Mouse (Mus musculus): ENCODE results near the gene Gpr155. TPM values are rescaled to one million over a fixed set of nuclear protein-coding genes. Genes with fewer than 3 reads are reported as not detected.
A peak's percentile ranks its signal among the peaks of the same experiment; 100 is the strongest.

Gene Gpr155
- polyA plus RNA-seq, 1 experiment, result 9.9 TPM

DNA sequence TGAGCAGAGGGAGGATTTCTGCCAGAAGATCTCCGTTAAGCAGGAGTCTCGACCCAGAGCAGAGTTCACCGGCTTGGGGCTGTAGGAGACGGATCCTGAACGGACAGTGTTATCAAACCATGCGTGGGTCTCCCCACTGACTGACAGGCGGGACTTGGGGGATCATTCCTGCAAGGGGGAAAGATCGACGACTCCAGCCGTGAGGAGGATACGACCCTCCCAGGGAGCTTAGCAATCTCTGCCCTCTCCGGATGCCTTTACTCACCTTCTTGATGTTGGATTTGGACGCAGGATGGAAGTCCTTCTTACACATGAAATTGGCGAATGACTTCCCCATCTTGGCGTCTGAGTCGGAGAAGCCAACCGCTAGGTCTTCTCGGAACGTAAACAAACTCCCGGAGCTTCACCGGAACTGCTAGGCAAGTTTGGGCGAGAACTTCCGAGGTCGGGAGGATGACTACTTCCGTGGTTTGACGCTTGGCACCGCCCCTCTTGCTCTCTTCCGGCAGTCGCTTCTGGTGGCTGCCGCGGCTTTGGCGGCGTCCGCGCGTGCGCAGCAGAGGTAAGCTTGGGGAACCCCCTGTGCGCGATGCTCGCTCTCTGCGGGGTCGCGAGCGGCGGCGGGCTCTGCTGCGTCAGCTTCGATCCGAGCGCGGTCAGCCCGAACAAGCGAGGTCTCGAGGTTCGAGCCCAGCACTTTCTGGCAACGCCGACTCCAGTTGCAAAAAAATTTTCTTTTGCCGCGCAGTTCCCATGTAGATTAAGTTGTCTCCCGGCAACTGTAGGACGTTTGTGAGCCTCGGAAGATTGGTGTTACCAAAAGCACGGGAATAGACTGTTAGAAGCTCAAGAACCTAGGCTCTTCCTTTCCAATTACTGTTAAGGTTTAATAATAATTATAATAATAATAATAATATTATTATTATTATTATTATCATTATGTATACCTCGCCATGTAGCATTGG lies 73.9 kb downstream of the Gpr155 start, which contains the start of the genes Scrn3 and Cir1:
Gene Scrn3, plus strand, starts transcription at position 450 of the 965 bp plus-strand sequence.
Gene Cir1, minus strand, starts transcription at position 550 of the 965 bp plus-strand sequence.
- Histone ChIP-seq H3K4me3 (ENCODE audit: low read depth, low read length) (peak within 1 kb of the TSS; percentile 97), H3K27me3 (ENCODE audit: control insufficient read depth, insufficient read depth, low read length) (no peaks in the 10 kb centered on the region), H3K27ac (ENCODE audit: insufficient read depth, low read depth, low read length) (peak within 1 kb of the TSS; percentile 53), H3K4me1 (ENCODE audit: control insufficient read depth, insufficient read depth, insufficient read length, low read length) (no peaks in the 10 kb centered on the region), H3K36me3 (ENCODE audit: control insufficient read depth, insufficient read depth, low read length) (peaks cover 16% of the 10 kb centered on the region)
- TF ChIP-seq CTCF (IDR thresholded peaks at IDR 0.05; ENCODE audit: extremely low read depth, insufficient read length, insufficient replicate concordance, low read depth, low read length) (no peak), POLR2A (IDR thresholded peaks at IDR 0.05; ENCODE audit: low read depth, low read length) (peak; percentile 69)
- WGBS, result under 1% methylated on average over 64 of the region's 64 CpGs

DNA sequence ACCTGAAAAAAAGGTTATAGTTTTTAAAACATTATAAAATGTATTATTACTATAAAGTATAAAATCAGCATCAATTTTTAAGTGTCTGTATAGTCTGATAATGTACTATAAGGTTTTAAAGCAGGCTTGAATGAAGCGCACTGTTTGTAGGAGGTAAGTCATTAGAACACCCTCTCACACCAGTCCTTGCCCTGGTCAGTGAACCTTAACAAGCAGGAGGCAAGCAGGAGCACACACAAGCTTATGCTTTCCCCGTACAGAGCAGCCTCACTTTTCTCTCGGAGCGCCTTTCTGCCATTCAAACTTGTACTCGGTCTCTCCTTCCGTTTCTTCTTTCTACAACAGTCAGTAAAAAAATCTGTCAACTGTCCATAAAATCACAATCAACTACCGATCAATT lies 80.4 kb downstream of the Gpr155 start:
- H3K36me3 ChIP-seq (ENCODE audit: control insufficient read depth, insufficient read depth, low read length), result peaks cover 52% of the 10 kb centered on the region
- 92% methylated on average over 7 of the region's 7 CpGs for WGBS
- H3K27me3 ChIP-seq (ENCODE audit: control insufficient read depth, insufficient read depth, low read length), result no peaks in the 10 kb centered on the region
- H3K4me1 ChIP-seq (ENCODE audit: control insufficient read depth, insufficient read depth, insufficient read length, low read length), result no peaks in the 10 kb centered on the region
- H3K4me3 ChIP-seq (ENCODE audit: low read depth, low read length), result no peak overlapping the region
- TF ChIP-seq POLR2A (IDR thresholded peaks at IDR 0.05; ENCODE audit: low read depth, low read length), result no peak
- no peak for TF ChIP-seq CTCF (IDR thresholded peaks at IDR 0.05; ENCODE audit: extremely low read depth, insufficient read length, insufficient replicate concordance, low read depth, low read length)
- H3K27ac ChIP-seq (ENCODE audit: insufficient read depth, low read depth, low read length), result no peak overlapping the region

DNA sequence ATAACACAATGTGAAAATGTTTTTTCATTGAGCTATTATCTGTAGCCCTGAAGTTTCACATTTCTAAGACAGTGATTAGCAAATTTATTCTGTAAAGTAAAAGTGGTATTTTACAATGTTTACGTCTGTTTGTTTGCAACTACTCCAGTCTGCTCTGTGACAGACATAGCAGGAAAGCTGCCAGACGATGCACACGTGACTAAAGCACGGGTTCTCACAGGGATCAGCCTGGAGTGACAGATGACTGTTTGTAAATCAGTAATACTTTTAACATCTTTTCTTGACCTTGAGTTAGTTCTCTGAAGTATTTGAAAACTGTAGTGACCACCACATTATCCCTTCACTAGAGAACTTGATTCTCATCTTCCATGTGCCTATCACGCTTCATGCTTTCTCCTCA lies 81.9 kb downstream of the Gpr155 start:
- 87% methylated on average over 5 of the region's 5 CpGs for WGBS
- H3K4me3 ChIP-seq (ENCODE audit: low read depth, low read length), result no peak overlapping the region
- H3K4me1 ChIP-seq (ENCODE audit: control insufficient read depth, insufficient read depth, insufficient read length, low read length), result no peaks in the 10 kb centered on the region
- no peaks in the 10 kb centered on the region for H3K27me3 ChIP-seq (ENCODE audit: control insufficient read depth, insufficient read depth, low read length)
- H3K36me3 ChIP-seq (ENCODE audit: control insufficient read depth, insufficient read depth, low read length), result peaks cover 47% of the 10 kb centered on the region
- no peak for TF ChIP-seq POLR2A (IDR thresholded peaks at IDR 0.05; ENCODE audit: low read depth, low read length)
- TF ChIP-seq CTCF (IDR thresholded peaks at IDR 0.05; ENCODE audit: extremely low read depth, insufficient read length, insufficient replicate concordance, low read depth, low read length), result no peak
- no peak overlapping the region for H3K27ac ChIP-seq (ENCODE audit: insufficient read depth, low read depth, low read length)

DNA sequence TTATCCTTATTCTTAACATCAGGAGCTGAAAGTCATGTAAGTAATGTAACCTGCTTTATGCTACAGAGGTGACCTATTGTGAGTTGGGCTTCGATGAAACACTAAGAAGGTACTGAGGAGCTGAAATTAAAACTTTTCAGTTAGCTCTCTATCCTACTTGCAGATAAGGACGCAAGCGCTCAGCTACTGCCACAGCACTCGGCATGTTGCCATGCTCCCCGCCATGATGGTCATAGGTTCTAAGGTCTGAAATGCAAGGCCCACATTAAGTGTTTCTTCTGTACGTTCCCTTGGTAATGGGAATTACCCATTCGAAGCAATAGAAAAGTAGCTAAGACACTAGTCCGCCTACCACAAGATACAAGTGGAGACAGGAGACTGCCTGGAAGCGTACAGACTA lies 83.7 kb downstream of the Gpr155 start:
- no peaks in the 10 kb centered on the region for H3K4me1 ChIP-seq (ENCODE audit: control insufficient read depth, insufficient read depth, insufficient read length, low read length)
- 94% methylated on average over 9 of the region's 9 CpGs for WGBS
- no peak overlapping the region for H3K27ac ChIP-seq (ENCODE audit: insufficient read depth, low read depth, low read length)
- H3K27me3 ChIP-seq (ENCODE audit: control insufficient read depth, insufficient read depth, low read length), result no peaks in the 10 kb centered on the region
- TF ChIP-seq POLR2A (IDR thresholded peaks at IDR 0.05; ENCODE audit: low read depth, low read length) (no peak), CTCF (IDR thresholded peaks at IDR 0.05; ENCODE audit: extremely low read depth, insufficient read length, insufficient replicate concordance, low read depth, low read length) (no peak)
- no peak overlapping the region for H3K4me3 ChIP-seq (ENCODE audit: low read depth, low read length)
- peaks cover 42% of the 10 kb centered on the region for H3K36me3 ChIP-seq (ENCODE audit: control insufficient read depth, insufficient read depth, low read length)

DNA sequence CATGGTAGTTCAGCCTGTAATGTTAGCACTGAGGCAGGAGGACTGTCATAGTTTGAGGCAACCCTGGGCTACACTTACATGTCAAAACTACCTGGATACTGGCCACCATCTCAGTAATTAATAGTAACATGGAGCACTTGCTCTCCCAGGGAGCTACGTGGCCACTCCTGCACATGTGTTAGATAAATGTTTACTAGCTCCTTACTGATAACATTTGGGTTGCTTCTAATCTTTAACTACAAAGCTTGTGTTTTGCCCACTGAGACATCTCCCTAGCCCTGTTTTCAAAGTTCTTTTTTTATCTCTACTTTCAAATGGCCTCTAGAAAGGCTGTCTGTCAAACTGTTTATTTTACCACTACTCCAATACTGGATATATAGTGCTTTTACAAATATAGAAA lies 84.4 kb downstream of the Gpr155 start:
- 35% methylated on average over 1 of the region's 1 CpGs for WGBS
- Histone ChIP-seq H3K4me1 (ENCODE audit: control insufficient read depth, insufficient read depth, insufficient read length, low read length) (no peaks in the 10 kb centered on the region), H3K4me3 (ENCODE audit: low read depth, low read length) (no peak overlapping the region), H3K36me3 (ENCODE audit: control insufficient read depth, insufficient read depth, low read length) (peaks cover 41% of the 10 kb centered on the region), H3K27ac (ENCODE audit: insufficient read depth, low read depth, low read length) (no peak overlapping the region), H3K27me3 (ENCODE audit: control insufficient read depth, insufficient read depth, low read length) (no peaks in the 10 kb centered on the region)
- TF ChIP-seq CTCF (IDR thresholded peaks at IDR 0.05; ENCODE audit: extremely low read depth, insufficient read length, insufficient replicate concordance, low read depth, low read length) (no peak), POLR2A (IDR thresholded peaks at IDR 0.05; ENCODE audit: low read depth, low read length) (no peak)

DNA sequence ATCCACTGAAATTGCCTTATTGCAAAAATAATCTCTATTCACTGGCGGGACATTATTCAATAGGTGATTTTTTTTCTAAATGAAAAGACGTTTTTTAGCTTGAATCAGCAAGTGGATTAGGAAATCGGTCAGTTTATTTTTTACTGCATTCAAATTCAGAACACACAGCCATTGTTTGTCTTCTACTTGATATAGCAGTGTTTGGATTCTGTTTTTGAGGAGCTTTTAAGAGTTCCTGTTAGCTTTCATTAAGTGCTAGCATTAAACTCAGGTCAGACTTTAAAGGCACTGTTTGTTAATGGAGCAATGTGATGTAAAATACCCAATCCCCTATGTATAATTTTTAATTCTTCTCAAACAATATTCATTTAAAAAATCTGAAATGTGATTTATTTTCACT lies 87.5 kb downstream of the Gpr155 start:
- 82% methylated on average over 3 of the region's 3 CpGs for WGBS
- Histone ChIP-seq H3K27me3 (ENCODE audit: control insufficient read depth, insufficient read depth, low read length) (no peaks in the 10 kb centered on the region), H3K4me3 (ENCODE audit: low read depth, low read length) (no peak overlapping the region), H3K27ac (ENCODE audit: insufficient read depth, low read depth, low read length) (no peak overlapping the region), H3K4me1 (ENCODE audit: control insufficient read depth, insufficient read depth, insufficient read length, low read length) (no peaks in the 10 kb centered on the region), H3K36me3 (ENCODE audit: control insufficient read depth, insufficient read depth, low read length) (peaks cover 27% of the 10 kb centered on the region)
- no peak for TF ChIP-seq CTCF (IDR thresholded peaks at IDR 0.05; ENCODE audit: extremely low read depth, insufficient read length, insufficient replicate concordance, low read depth, low read length)
- TF ChIP-seq POLR2A (IDR thresholded peaks at IDR 0.05; ENCODE audit: low read depth, low read length), result no peak

DNA sequence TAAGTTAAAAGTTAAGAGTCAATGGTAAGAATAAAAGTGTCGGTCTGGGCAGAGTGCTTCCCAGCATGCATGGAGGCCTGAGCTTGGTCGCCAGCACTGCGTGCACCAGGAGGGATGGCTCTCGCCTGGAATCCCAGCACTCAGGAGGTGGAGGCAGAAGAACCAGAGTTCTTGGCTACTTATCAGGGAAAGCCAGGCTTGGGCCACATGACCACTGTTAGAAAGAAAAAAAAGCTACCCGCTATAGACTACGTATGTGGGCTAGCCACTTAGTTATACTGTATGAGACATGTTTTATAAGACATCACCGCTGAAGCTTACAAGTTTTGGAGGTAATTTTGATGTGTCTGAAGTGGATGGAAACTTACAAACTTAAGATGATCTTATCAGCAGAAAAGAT lies 88.2 kb downstream of the Gpr155 start:
- Histone ChIP-seq H3K36me3 (ENCODE audit: control insufficient read depth, insufficient read depth, low read length) (peaks cover 24% of the 10 kb centered on the region), H3K4me1 (ENCODE audit: control insufficient read depth, insufficient read depth, insufficient read length, low read length) (no peaks in the 10 kb centered on the region), H3K27ac (ENCODE audit: insufficient read depth, low read depth, low read length) (no peak overlapping the region), H3K27me3 (ENCODE audit: control insufficient read depth, insufficient read depth, low read length) (no peaks in the 10 kb centered on the region), H3K4me3 (ENCODE audit: low read depth, low read length) (no peak overlapping the region)
- WGBS, result 94% methylated on average over 7 of the region's 7 CpGs
- no peak for TF ChIP-seq CTCF (IDR thresholded peaks at IDR 0.05; ENCODE audit: extremely low read depth, insufficient read length, insufficient replicate concordance, low read depth, low read length)
- TF ChIP-seq POLR2A (IDR thresholded peaks at IDR 0.05; ENCODE audit: low read depth, low read length), result no peak

All from small intestine, adult 2 months (tissue).